Mouse (Mus musculus) MEL (cell line): ENCODE measurements at regions not wholly inside any gene's neighbourhood (a gene's known extent, or its start where the extent isn't known, plus 50 kb on each side); places are given as distances from the start of the nearest gene placed in this dataset.

Experiments
- EP300 ChIP-seq, 2 experiments: IDR thresholded peaks; 2 replicates each; pipeline ENCODE4 v1.6.1; 2011; ENCODE audit warnings: improper control_type of control experiment in 2 of 2, low read length in 2 of 2, low read depth in 1 of 2, mild to moderate bottlenecking in 1 of 2
- GATA1 ChIP-seq: IDR thresholded peaks from 2 replicates; pipeline ENCODE4 v1.6.1; 2011; ENCODE audit warnings: low read depth, low read length, improper control_type of control experiment

DNA sequence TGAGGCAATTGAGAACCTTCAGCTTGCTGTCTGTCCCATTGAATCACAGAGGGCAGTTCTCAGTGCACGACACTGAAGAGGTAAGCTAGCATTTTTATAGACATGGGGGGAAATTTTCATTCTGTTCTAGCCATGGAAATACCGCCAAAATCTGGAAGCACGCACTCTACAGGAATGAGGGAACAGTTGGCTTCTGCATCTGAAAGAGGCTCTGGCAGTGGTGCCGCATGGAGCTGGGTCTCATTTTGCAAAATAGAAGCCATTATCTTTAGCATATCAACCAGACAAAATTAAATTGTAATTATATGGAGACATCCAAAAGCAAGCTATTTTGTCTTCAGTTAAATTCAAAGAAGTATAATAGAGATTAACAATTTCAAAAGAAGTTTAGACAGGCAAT lies 399.7 kb downstream of the Nova1 start:
- TF ChIP-seq EP300 (IDR thresholded peaks at IDR 0.05; ENCODE audit: low read depth in 1 of 2, low read length in 2 of 2): no peak
- TF ChIP-seq GATA1: no peak
